Mouse (Mus musculus) megakaryocyte-erythroid progenitor cell, adult 5 weeks (primary cell): Measurements from ENCODE around the gene Zkscan3. TPM values are rescaled to one million over a fixed set of nuclear protein-coding genes. Genes with fewer than 3 reads are reported as not detected.

Source experiments
- polyA plus RNA-seq: library from polyadenylated mRNA; stranded (reverse); fragments of >175 nt; gene quantifications from 2 replicates; pipeline ENCODE4 v1.2.3, GENCODE M21; 2012

Gene Zkscan3
- 4.7 and 4.8 TPM in 2 replicates for polyA plus RNA-seq

DNA sequence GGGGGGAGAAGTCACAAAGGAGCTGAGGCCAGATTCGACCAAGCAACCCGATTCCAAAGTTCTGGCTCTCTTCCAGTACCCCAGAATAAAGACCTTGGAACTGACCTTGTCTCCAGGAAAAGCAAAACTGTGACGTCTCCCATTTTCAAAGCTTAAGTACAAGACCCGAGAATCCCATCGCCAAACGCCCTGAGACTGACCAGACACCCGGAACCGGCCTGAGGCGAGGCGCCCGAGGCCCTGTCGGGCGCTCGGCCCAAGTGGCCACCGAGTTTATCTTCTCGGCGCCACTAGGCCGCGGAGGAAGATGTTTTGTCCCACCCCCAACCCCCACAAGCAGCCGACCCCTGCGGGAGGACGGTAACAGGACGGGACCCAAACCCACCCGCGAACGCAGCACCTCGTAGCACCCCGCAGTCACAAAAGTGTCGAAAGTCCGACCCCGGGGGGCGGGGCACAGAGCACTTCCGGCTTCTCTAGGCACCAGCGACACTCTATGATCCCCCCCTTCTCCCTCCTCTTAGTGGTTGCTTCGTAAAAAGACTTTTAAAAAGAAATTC, at the start of gene Zkscan3:
Gene Zkscan3, minus strand, starts transcription at position 469 of the 560 bp plus-strand sequence.

DNA sequence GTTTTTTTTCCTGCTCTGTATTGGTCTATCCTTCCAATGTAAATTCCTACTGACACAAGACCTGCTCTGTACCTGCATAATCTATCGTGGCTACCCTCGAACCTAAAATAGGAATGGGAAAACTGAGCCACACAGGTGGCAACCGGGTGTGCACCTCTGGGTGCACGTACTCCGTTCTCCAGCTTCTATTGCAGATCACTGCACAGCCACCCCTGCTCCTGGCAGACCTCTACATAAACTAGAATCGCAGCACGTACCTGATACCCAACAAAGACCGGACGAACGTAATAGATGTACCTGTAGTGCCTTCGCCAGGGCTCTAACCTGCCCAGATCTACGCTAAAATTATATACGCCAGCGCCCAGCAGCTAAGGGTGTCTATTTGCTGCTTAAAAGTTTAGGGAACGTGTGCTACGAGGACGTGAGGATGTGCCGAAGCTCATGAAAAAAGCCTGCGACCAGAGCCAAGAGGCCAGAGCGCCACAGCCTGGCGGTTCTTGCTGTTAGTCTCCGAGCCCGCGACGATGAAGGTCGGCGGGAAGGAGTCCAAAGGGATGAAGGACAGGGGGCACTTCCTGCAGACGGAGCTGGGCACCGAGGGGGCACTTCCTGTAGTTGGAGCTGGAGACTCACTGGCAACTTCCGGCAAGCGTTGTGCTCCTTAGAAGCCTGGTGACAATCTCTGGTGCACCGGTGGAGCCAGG, 38.1 kb upstream of the Zkscan3 start, which contains the start of gene Pgbd1:
Gene Pgbd1, minus strand, starts transcription at position 556 of the 704 bp plus-strand sequence.

GRCm38 (mm10) chr13:21362621-21363248, 39.8 kb downstream of the Zkscan3 start, which contains the start of gene Zscan12:
TSS of gene Zscan12 (plus strand) at chr13:21362820.

GRCm38 (mm10) chr13:21346610-21347009, 55.9 kb downstream of the Zkscan3 start, which contains the start of gene Olfr1367:
TSS of gene Olfr1367 (plus strand) at chr13:21346910.

Other genes with a start within 250 kb of the Zkscan3 start
- gene Trim27, start 223.3 kb downstream of the Zkscan3 start, polyA plus RNA-seq, result 140 and 157 TPM in 2 replicates
- not detected in 2 replicates for gene Gpx5, start 110.0 kb downstream of the Zkscan3 start, polyA plus RNA-seq
- not detected in 2 replicates for gene Gpx6, start 90.6 kb downstream of the Zkscan3 start, polyA plus RNA-seq
- not detected in 2 replicates for gene Olfr1367, start 55.8 kb downstream of the Zkscan3 start, polyA plus RNA-seq
- 1.9 and 2.0 TPM in 2 replicates for gene Zscan12, start 39.9 kb downstream of the Zkscan3 start, polyA plus RNA-seq
- 0.14 and 0.18 TPM in 2 replicates for gene Pgbd1, start 38.3 kb upstream of the Zkscan3 start, polyA plus RNA-seq
- 2.0 and 2.2 TPM in 2 replicates for gene Zscan26, start 51.0 kb upstream of the Zkscan3 start, polyA plus RNA-seq
- 0.14 and 0.33 TPM in 2 replicates for gene Nkapl, start 65.8 kb upstream of the Zkscan3 start, polyA plus RNA-seq
- 0.16 TPM in 1 of 2 replicates, not detected in the other for gene Zkscan4, start 76.2 kb upstream of the Zkscan3 start, polyA plus RNA-seq
- gene Gm10065, start 76.7 kb upstream of the Zkscan3 start, polyA plus RNA-seq, result not detected in 2 replicates
- gene AK157302, start 92.5 kb upstream of the Zkscan3 start, polyA plus RNA-seq, result not detected in 2 replicates
- 31.4 and 32.2 TPM in 2 replicates for gene Gm11273, start 98.7 kb upstream of the Zkscan3 start, polyA plus RNA-seq
- gene Zkscan8, start 128.4 kb upstream of the Zkscan3 start, polyA plus RNA-seq, result 1.0 and 1.8 TPM in 2 replicates
- gene Olfr1366, start 140.1 kb upstream of the Zkscan3 start, polyA plus RNA-seq, result not detected in 2 replicates
- not detected in 2 replicates for gene Olfr1535, start 157.1 kb upstream of the Zkscan3 start, polyA plus RNA-seq
- gene Olfr1364, start 179.0 kb upstream of the Zkscan3 start, polyA plus RNA-seq, result not detected in 2 replicates
- not detected in 2 replicates for gene Olfr1362, start 211.3 kb upstream of the Zkscan3 start, polyA plus RNA-seq
- not detected in 2 replicates for gene Olfr11, start 239.8 kb upstream of the Zkscan3 start, polyA plus RNA-seq